Mouse (Mus musculus): ENCODE data around the gene Gm8332. TPM values are rescaled to one million over a fixed set of nuclear protein-coding genes. Genes with fewer than 3 reads are reported as not detected.

The Gm8332 gene
- 1 to 10 TPM in 1 of 2 experiments, not detected in 1; 1.2 TPM for polyA plus RNA-seq (2017; shearing (Covaris generic))

GRCm38 (mm10) chr12:88250000-88250399 lies at the start of gene Gm8332:
Gm8332 (minus strand) TSS chr12:88250100.

GRCm38 (mm10) chr12:88274400-88274799 lies 24.5 kb upstream of the Gm8332 start, which contains the start of gene Gm5662:
Gm5662 (minus strand) TSS chr12:88274500.

Other genes with a start within 250 kb of the Gm8332 start
- not detected for gene Gm2075, start 238.3 kb downstream of the Gm8332 start, polyA plus RNA-seq (2017; shearing (Covaris generic))
- gene Gm6803, start 231.3 kb downstream of the Gm8332 start, polyA plus RNA-seq (2017; shearing (Covaris generic)) = not detected
- not detected for gene Gm2056, start 223.1 kb downstream of the Gm8332 start, polyA plus RNA-seq (2017; shearing (Covaris generic))
- gene Gm16368, start 166.4 kb downstream of the Gm8332 start, polyA plus RNA-seq (2017; shearing (Covaris generic)) = not detected
- gene Gm10436, start 68.0 kb downstream of the Gm8332 start, polyA plus RNA-seq (2017; shearing (Covaris generic)) = not detected
- under 1 TPM in 1 of 2 experiments, not detected in 1; 0.27 TPM for gene Gm5662, start 24.4 kb upstream of the Gm8332 start, polyA plus RNA-seq (2017; shearing (Covaris generic))
- under 1 TPM in 1 of 2 experiments, not detected in 1; 0.99 TPM for gene Gm5039, start 73.9 kb upstream of the Gm8332 start, polyA plus RNA-seq (2017; shearing (Covaris generic))
- 10 to 100 TPM; 18.2 to 28.7 TPM for gene Adck1, start 110.5 kb upstream of the Gm8332 start, polyA plus RNA-seq (2017; shearing (Covaris generic))

Measured in inflammation-experienced regulatory T-cells (primary cell).